Mouse (Mus musculus) brown adipose tissue, adult 24 weeks (tissue): ENCODE results near the gene Tagap1. TPM values are rescaled to one million over a fixed set of nuclear protein-coding genes. Genes with fewer than 3 reads are reported as not detected.
"Not testable (repeated sequence)": the region's sequence is repeated elsewhere in the genome, so short reads cannot be mapped to it uniquely, and the experiment has no call there.

Experiments
- H3K27ac ChIP-seq: fragments of 200-500 bp; replicated peaks from 2 replicates; pipeline ENCODE4 v1.5.1; 2012; ENCODE audit warnings: low read depth, mild to moderate bottlenecking, low read length
- H3K4me1 ChIP-seq: fragments of 200-500 bp; 2 replicates; pipeline ENCODE4 v1.6.1; 2012; ENCODE audit warnings: low read length, mixed read lengths; ENCODE audit not compliant: control insufficient read depth, insufficient read depth, insufficient read length
- H3K4me3 ChIP-seq: fragments of 200-500 bp; 2 replicates; pipeline ENCODE4 v1.5.1; 2012; ENCODE audit warnings: low read depth, mild to moderate bottlenecking, low read length, moderate library complexity; ENCODE audit not compliant: insufficient read depth
- polyA plus RNA-seq: library from polyadenylated mRNA; stranded (reverse); fragments of >200 nt; gene quantifications from 2 replicates; pipeline ENCODE4 v1.2.4, GENCODE M21; 2012; ENCODE audit not compliant: missing spikeins, insufficient read depth, insufficient read length

The Tagap1 gene
- polyA plus RNA-seq: 9.7 and 11.1 TPM in 2 replicates

- H3K4me1 ChIP-seq: not testable (repeated sequence)
- Histone ChIP-seq H3K27ac (peak within 1 kb of the TSS; percentile 37), H3K4me3 (peak within 1 kb of the TSS; percentile 60)
These were observed at the start of gene Tagap1 for GRCm38 (mm10) chr17:6960776-6961175. Gene Tagap1 (minus strand): TSS chr17:6961156.

- H3K4me3 ChIP-seq, H3K27ac ChIP-seq, H3K4me1 ChIP-seq: not testable (repeated sequence)
These were observed 48.9 kb upstream of the Tagap1 start for GRCm38 (mm10) chr17:7009901-7010300.

DNA sequence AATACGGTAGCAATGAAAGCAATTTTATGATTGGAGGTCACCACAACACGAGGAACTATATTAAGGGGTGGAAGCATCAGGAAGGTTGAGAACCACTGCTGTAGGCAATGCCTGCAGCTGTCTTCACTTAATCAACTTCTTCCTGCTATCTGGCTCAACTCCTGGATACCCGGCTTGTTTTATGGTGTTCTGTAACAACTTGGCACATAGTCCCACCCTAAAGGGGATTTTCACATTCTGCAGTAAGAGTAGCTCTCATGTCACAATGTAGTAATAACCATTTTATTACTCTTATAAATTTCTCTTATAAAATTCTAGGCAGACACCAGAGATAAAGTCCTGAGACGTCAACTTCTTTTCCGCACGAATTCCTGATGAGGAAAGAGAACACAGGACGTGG is 48.5 kb upstream of the Tagap1 start:
- not testable (repeated sequence) for H3K27ac ChIP-seq, H3K4me3 ChIP-seq, H3K4me1 ChIP-seq

GRCm38 (mm10) chr17:7008885-7009284 is 47.9 kb upstream of the Tagap1 start:
- not testable (repeated sequence) for H3K4me1 ChIP-seq, H3K4me3 ChIP-seq, H3K27ac ChIP-seq

GRCm38 (mm10) chr17:7005646-7006045 is 44.7 kb upstream of the Tagap1 start:
- not testable (repeated sequence) for H3K27ac ChIP-seq, H3K4me3 ChIP-seq, H3K4me1 ChIP-seq

- not testable (repeated sequence) for H3K4me3 ChIP-seq, H3K4me1 ChIP-seq, H3K27ac ChIP-seq
These were observed 42.4 kb upstream of the Tagap1 start for GRCm38 (mm10) chr17:7003392-7003791.

DNA sequence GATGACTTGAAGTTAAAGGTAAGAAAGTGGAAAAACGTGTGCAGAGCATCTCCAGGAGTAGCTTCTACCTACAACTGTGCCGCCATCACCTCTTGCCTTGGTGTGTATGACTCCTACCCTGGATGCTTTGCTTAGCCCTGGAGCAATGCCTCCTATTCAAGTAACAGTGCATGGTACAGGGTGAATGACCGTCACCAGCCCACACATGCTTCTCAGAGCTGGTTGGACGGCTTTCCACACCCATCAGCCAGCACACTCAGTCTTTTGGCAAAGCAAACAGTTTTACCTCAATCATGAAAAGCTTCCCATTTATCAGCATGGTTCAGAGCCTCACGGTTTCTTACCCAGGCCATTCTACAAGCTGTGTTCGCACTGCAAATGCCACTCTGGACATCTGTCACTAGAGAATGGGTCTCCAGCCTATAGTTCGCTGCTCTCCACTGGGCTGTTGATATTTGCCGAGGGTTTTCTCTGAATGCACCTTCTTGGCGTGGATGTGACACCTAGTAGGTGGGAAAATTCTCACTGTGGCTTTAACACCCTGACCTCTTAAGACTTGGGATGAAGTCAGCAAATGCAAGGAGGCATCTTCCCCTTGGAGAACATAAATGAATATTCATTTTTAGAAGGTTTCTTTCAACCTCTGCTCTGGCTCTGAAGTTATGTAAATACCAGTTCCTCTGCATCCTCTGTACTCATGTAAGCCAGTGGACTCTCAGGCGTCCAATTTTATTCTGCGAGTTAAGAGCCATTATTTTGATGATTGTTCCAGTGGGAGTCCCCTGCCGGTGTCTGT is 41.0 kb upstream of the Tagap1 start:
- H3K4me3 ChIP-seq, H3K27ac ChIP-seq, H3K4me1 ChIP-seq: not testable (repeated sequence)

GRCm38 (mm10) chr17:6997778-6998490 is 37.0 kb upstream of the Tagap1 start:
- not testable (repeated sequence) for H3K4me1 ChIP-seq, H3K27ac ChIP-seq, H3K4me3 ChIP-seq

- H3K4me1 ChIP-seq, H3K4me3 ChIP-seq, H3K27ac ChIP-seq: not testable (repeated sequence)
These were observed 35.9 kb upstream of the Tagap1 start for GRCm38 (mm10) chr17:6996826-6997225.

DNA sequence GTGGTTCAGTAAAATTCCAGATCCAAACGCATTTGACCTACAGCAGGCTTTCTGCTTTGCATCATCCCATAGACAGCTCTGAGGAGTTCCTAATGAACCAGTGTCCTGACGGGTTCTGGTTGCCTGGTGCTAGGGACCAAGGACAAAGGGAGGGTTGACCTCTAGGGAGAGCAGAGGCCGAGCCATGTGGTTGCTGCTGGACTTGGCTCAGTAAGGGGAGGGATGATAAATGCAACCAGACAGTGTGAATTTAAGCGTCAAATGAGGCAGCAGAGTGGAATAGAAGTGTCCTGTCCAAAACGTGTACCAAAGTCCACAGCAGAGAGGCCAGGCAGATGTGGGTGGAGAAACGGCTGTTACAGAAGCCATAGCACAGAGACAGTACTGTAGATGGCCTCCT is 34.5 kb upstream of the Tagap1 start:
- H3K4me1 ChIP-seq, H3K4me3 ChIP-seq: not testable (repeated sequence)

DNA sequence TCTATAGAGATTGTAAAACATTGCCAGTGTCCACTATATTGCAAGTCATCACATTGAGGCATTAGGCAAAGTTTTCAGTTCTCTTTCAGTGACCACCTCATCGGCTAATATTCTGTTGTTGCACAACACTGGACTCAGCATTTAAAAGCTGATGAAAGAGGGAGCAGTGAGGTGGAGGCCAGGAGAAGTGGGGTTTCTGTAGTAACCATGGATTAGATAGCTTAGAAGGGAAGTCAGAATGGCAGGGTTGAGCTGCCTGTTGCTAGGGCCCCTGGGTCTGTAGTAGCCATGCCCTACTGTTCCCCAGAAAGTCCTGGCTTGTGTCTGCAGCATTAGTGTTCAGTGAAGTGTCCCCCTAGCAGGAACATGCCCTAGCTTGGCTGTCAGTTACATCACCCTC is 25.2 kb upstream of the Tagap1 start:
- H3K4me3 ChIP-seq, H3K4me1 ChIP-seq, H3K27ac ChIP-seq: not testable (repeated sequence)

More for the DNA sequence above, 34.5 kb upstream of the Tagap1 start:
- H3K27ac ChIP-seq: not testable (repeated sequence)

GRCm38 (mm10) chr17:6980144-6980543 is 19.2 kb upstream of the Tagap1 start:
- H3K4me3 ChIP-seq, H3K27ac ChIP-seq, H3K4me1 ChIP-seq: not testable (repeated sequence)

DNA sequence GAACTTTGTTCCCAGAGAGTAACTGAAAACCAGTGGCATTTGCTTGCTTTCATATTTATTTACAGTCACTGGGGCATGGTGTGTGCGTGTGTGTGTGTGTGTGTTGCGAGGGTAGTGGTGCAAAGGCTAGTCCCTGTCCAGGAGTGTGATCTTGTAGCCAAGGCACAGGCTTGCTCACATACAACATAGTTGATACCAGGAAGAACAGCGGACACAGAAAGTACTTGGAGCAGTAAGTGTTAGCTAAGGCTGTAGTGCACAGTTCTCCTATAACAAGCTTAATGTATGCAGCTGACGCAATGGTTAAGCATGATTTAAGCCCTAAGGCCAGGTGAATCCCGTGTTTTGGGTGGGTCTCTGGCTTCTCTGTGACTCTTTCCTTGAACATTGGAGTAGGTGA is 18.4 kb upstream of the Tagap1 start:
- H3K4me3 ChIP-seq: peak overlapping the region; percentile 70
- H3K27ac ChIP-seq, H3K4me1 ChIP-seq: not testable (repeated sequence)

GRCm38 (mm10) chr17:6978287-6979248 is 17.6 kb upstream of the Tagap1 start, which contains the start of gene Gm49721:
Gene Gm49721 (plus strand): TSS chr17:6978904.
- H3K4me3 ChIP-seq: peak within 1 kb of the TSS; percentile 70
- not testable (repeated sequence) for H3K4me1 ChIP-seq, H3K27ac ChIP-seq

DNA sequence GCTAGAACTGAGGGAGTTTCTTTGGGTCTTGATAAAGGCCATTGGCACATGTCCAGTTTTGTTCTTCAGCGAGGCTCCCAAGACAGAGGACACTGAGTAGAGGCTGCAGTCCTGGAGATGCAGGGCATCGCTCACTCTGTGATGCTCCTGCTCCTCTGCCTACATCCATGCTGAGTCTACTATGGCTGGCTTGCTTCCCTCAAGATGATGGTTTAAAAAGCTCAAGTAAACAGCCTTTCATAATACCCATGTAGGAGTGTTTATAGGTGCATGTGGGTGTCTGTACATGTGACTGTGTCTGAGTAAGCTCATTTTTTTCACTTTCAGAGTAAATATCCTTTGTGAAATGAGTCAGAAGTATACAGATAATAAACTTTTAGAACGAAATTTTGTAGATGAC is 14.0 kb upstream of the Tagap1 start:
- not testable (repeated sequence) for H3K27ac ChIP-seq, H3K4me1 ChIP-seq, H3K4me3 ChIP-seq
